Mouse (Mus musculus): ENCODE measurements around the gene Zbtb25. TPM values are rescaled to one million over a fixed set of nuclear protein-coding genes. Genes with fewer than 3 reads are reported as not detected.

Zbtb25 gene
- total RNA-seq, 1 experiment from 2014 or later, result 12.9 TPM

GRCm38 (mm10) chr12:76297830-76298229 lies 71.6 kb downstream of the Zbtb25 start:
- DNase-seq, result no peak

Other genes with a start within 250 kb of the Zbtb25 start
- not detected in 2 replicates for gene Esr2, start 192.3 kb downstream of the Zbtb25 start, total RNA-seq (2021)
- not detected in 2 replicates for gene Tex21, start 122.9 kb downstream of the Zbtb25 start, total RNA-seq (2021)
- gene Mthfd1, start 114.3 kb downstream of the Zbtb25 start, total RNA-seq (2021), result 54.7 and 64.6 TPM in 2 replicates
- gene Akap5, start 44.7 kb downstream of the Zbtb25 start, total RNA-seq (2021), result 0.81 and 1.1 TPM in 2 replicates
- gene Zbtb1, start 664 bp upstream of the Zbtb25 start, total RNA-seq (2021), result 8.1 and 8.2 TPM in 2 replicates
- gene Hspa2, start 34.6 kb upstream of the Zbtb25 start, total RNA-seq (2021), result 25.6 and 26.3 TPM in 2 replicates
- 0.52 TPM in 1 of 2 replicates, not detected in the other for gene Ppp1r36, start 47.9 kb upstream of the Zbtb25 start, total RNA-seq (2021)
- gene Plekhg3, start 161.3 kb upstream of the Zbtb25 start, total RNA-seq (2021), result 12.2 and 14.7 TPM in 2 replicates